Mouse (Mus musculus) forebrain, embryonic 14.5 days (tissue): ENCODE results near the gene Dok1. TPM values are rescaled to one million over a fixed set of nuclear protein-coding genes. Genes with fewer than 3 reads are reported as not detected.

Experiments used
- ATAC-seq: fragments of 200-750 bp; cut with Nextera tagmentation; 2 replicates; pipeline ENCODE4 v1.8.0; 2017; ENCODE audit warnings: mild to moderate bottlenecking, moderate library complexity
- DNase-seq: peaks from one replicate; pipeline ENCODE4 v3.0.0-alpha.2; 2015; ENCODE audit warnings: low spot score
- H3K27ac ChIP-seq: fragments of 300-500 bp; sonication (generic); 2 replicates; pipeline ENCODE4 v1.5.1; 2014; ENCODE audit warnings: low read depth, mild to moderate bottlenecking, control low read depth, low read length, moderate library complexity
- H3K27me3 ChIP-seq: fragments of 300-500 bp; sonication (generic); replicated peaks from 2 replicates; pipeline ENCODE4 v1.6.1; 2014; ENCODE audit warnings: low read length, control low read depth, mixed read lengths; ENCODE audit not compliant: control insufficient read depth, insufficient read depth
- H3K36me3 ChIP-seq: fragments of 300-500 bp; sonication (generic); 2 replicates; pipeline ENCODE4 v1.6.1; 2014; ENCODE audit warnings: low read length, control low read depth; ENCODE audit not compliant: control insufficient read depth, insufficient read depth
- H3K4me1 ChIP-seq: fragments of 300-500 bp; sonication (generic); 2 replicates; pipeline ENCODE4 v1.6.1; 2014; ENCODE audit warnings: antibody characterized with exemption, low read length, control low read depth; ENCODE audit not compliant: control insufficient read depth, insufficient read depth
- H3K4me2 ChIP-seq: fragments of 300-500 bp; sonication (generic); 2 replicates; pipeline ENCODE4 v1.6.1; 2014; ENCODE audit warnings: mild to moderate bottlenecking, control low read depth, low read length
- H3K4me3 ChIP-seq: fragments of 300-500 bp; sonication (generic); 2 replicates; pipeline ENCODE4 v1.5.1; 2014; ENCODE audit warnings: low read depth, low read length, control low read depth
- H3K9ac ChIP-seq: fragments of 300-500 bp; sonication (generic); 2 replicates; pipeline ENCODE4 v1.6.1; 2014; ENCODE audit warnings: mild to moderate bottlenecking, low read length, control low read depth, moderate library complexity
- H3K9me3 ChIP-seq: fragments of 300-500 bp; sonication (generic); replicated peaks from 2 replicates; pipeline ENCODE4 v1.6.1; 2016; ENCODE audit warnings: low read length, control low read depth, mixed read lengths; ENCODE audit not compliant: control insufficient read depth
- WGBS: fragments of 180-500 bp; shearing (Covaris S2); extraction: QIAGEN DNeasy Blood & Tissue Kit; methylation state at CpG from one replicate; pipeline ENCODE4 v1.1.7; 2014; 5-methylcytosine and 5-hydroxymethylcytosine counted together
- polyA plus RNA-seq: library from polyadenylated mRNA; unstranded; fragments of >200 nt; fragmentation: Nextera tagmentation; extraction: Ambion mirVana; gene quantifications from 2 replicates; pipeline ENCODE4 v1.2.1, GENCODE M21; 2014

Dok1 gene
- polyA plus RNA-seq, 1 experiment from 2014 or later = 3.4 TPM

DNA sequence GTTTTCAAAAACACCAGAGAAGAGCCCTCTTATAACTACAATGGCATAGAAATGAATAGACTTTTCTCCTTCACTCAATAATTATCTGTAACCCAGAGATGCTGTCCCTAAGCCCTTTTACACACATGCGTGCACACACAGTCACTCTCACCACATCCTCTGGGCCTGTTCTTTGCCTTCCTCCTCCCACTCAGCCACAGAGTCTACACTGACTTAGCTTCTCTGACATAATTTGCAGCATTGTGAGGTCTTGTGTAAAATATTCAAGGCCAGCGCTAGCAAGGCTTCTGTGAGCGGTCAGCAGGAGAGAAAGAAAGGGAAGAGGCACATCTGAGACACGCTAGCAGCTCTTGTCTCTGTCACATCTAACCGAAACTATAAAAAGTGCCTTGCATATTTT lies 19.8 kb downstream of the Dok1 start:
- no peak overlapping the region for H3K4me2 ChIP-seq
- WGBS = 67% methylated on average over 5 of the region's 5 CpGs
- no peaks in the 10 kb centered on the region for H3K4me1 ChIP-seq
- DNase-seq (no peak), ATAC-seq (no peak)
- H3K27ac ChIP-seq = no peak overlapping the region
- no peaks in the 10 kb centered on the region for H3K9me3 ChIP-seq
- H3K9ac ChIP-seq = no peak overlapping the region
- no peaks in the 10 kb centered on the region for H3K36me3 ChIP-seq
- no peaks in the 10 kb centered on the region for H3K27me3 ChIP-seq
- no peak overlapping the region for H3K4me3 ChIP-seq

DNA sequence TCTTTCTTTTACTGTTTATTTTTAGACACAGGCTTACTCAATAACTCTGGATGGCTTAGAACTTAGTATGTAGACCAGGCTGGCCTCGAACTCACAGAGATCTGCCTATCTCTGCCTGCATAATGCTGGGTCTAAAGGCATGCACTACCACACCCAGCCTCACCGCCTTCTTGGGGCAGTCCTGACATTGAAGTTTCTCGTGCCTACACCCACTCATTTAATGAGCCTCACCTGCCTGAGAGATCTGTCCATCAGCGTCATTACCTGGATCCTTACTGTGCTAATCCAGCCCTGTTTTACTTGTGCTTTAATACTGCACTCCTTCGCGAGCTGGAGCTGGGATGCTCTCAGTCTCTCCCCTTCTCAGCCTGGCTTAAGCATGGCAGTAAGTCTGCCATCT lies 21.5 kb downstream of the Dok1 start:
- H3K36me3 ChIP-seq = no peaks in the 10 kb centered on the region
- no peaks in the 10 kb centered on the region for H3K9me3 ChIP-seq
- H3K27ac ChIP-seq = no peak overlapping the region
- no peak for ATAC-seq
- H3K4me1 ChIP-seq = no peaks in the 10 kb centered on the region
- no peak overlapping the region for H3K4me2 ChIP-seq
- H3K27me3 ChIP-seq = no peaks in the 10 kb centered on the region
- no peak overlapping the region for H3K9ac ChIP-seq
- 74% methylated on average over 6 of the region's 6 CpGs for WGBS
- DNase-seq = no peak
- no peak overlapping the region for H3K4me3 ChIP-seq

DNA sequence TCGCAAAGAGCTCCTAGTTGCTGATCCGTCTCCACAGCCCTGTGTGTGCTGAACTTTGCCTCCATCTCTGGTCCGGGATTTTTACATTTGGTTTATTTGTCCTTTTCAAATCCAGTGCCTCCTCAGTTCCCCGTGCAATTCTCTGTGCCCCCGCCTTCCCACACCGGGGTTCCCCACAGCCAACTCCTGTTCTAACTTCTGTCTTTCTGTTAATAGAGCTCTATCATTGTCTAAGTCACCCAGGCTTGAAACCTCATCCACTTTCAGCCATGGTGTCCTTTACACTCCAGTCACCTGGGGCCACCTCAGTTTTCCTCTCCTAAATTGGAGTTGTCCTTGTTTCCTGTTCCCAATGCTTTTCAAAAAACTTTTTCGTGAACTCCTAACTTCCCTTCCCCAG lies 22.0 kb downstream of the Dok1 start:
- H3K27me3 ChIP-seq = no peaks in the 10 kb centered on the region
- no peaks in the 10 kb centered on the region for H3K4me1 ChIP-seq
- H3K9me3 ChIP-seq = no peaks in the 10 kb centered on the region
- H3K4me2 ChIP-seq = no peak overlapping the region
- H3K27ac ChIP-seq = no peak overlapping the region
- DNase-seq (no peak), ATAC-seq (no peak)
- H3K9ac ChIP-seq = no peak overlapping the region
- no peak overlapping the region for H3K4me3 ChIP-seq
- WGBS = 89% methylated on average over 7 of the region's 7 CpGs
- no peaks in the 10 kb centered on the region for H3K36me3 ChIP-seq

DNA sequence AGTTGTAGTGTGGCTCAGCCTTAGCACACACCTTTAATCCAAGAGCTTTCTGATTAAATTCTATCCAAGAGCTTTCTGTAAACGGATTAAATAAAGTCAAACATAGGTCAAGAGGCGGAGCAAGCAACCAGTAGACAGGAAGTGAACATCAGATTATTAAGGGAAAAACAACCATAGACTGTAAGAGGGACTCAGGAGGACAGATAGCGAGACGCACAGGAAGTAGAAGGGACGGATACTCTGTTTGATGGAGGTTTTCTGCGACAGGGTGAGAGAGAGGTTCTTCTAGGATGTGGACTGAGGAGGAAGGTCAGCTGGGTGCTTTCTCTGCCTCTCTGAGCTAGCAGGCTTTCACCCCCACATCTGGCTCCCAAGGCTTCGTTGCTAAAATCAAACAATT lies 23.3 kb downstream of the Dok1 start:
- no peaks in the 10 kb centered on the region for H3K9me3 ChIP-seq
- no peak for DNase-seq
- WGBS = 75% methylated on average over 7 of the region's 7 CpGs
- H3K36me3 ChIP-seq = no peaks in the 10 kb centered on the region
- H3K27ac ChIP-seq = no peak overlapping the region
- ATAC-seq = no peak
- H3K9ac ChIP-seq = no peak overlapping the region
- H3K27me3 ChIP-seq = no peaks in the 10 kb centered on the region
- no peaks in the 10 kb centered on the region for H3K4me1 ChIP-seq
- H3K4me3 ChIP-seq = no peak overlapping the region
- no peak overlapping the region for H3K4me2 ChIP-seq

DNA sequence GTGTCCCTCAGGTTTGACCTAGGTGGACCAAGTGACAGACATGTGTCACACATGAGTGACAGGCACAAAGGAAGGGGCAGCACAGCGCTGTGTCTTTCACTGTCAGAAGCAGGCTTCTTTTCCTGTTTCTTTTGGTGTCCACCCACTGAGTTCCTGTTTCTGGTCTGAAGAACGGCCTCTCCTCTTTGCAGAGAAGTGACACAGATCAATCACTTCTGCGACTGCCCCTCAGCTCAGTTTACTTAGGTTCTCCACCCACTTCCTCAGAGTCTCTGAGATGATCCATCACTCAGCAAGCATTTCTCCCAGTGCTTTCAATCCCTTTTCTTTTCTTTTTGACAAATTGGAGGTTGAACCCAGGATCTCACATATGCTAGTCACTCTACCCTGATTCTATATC lies 24.6 kb downstream of the Dok1 start:
- Histone ChIP-seq H3K9me3 (no peaks in the 10 kb centered on the region), H3K4me1 (no peaks in the 10 kb centered on the region), H3K27ac (no peak overlapping the region), H3K4me2 (no peak overlapping the region), H3K9ac (no peak overlapping the region), H3K36me3 (no peaks in the 10 kb centered on the region), H3K27me3 (no peaks in the 10 kb centered on the region), H3K4me3 (no peak overlapping the region)
- ATAC-seq (no peak), DNase-seq (no peak)
- 79% methylated on average over 3 of the region's 3 CpGs for WGBS

DNA sequence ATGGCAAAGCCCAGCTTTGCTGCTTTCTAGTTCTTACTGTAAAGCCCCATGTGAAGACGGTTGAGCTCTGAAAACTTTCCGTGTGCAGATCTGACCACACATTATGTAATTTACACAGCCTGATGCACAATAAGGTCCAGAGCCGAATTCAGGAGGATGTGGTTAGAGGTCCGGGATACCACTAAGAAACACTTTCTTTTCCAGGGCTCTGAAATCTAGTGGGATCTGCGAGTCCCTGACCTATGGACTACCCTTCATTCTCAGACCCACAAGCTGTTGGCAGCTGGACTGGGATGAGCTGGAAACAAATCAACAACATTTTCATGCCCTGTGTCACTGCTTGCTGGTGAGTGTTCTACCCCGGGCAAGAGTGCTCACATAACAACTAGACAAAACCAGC lies 27.2 kb downstream of the Dok1 start:
- no peak overlapping the region for H3K4me2 ChIP-seq
- H3K9ac ChIP-seq = no peak overlapping the region
- H3K4me3 ChIP-seq = no peak overlapping the region
- DNase-seq (no peak), ATAC-seq (no peak)
- WGBS = 87% methylated on average over 6 of the region's 6 CpGs
- no peaks in the 10 kb centered on the region for H3K4me1 ChIP-seq
- H3K9me3 ChIP-seq = no peaks in the 10 kb centered on the region
- H3K27me3 ChIP-seq = no peaks in the 10 kb centered on the region
- H3K36me3 ChIP-seq = no peaks in the 10 kb centered on the region
- H3K27ac ChIP-seq = no peak overlapping the region

DNA sequence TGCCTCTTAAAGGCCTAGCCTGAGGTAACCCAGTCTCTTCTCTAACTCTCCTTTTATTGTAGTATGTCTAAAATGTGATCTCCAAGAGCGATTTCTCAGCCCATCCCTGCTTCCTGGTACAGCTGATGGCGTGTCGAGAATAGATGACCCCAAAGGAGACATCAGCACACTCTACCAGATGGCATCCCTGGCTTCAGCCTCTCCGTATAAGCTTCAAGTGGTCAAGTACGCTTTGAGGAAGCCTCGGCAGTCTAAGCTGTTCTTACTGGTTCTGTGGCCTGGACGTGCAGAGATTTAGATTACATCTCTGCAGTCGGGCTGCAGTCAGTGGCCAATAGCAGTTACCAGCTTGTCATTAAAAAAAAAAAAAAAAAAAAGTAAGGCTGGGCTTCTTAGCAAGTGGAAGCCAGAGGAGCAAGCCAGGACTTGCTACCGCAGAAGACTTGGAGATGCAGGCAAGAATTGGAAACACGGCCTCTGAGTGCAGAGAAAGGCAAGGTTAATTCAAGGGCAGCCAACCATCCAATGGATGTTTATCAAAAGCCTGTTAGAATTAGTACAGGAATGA lies 27.7 kb downstream of the Dok1 start:
- Histone ChIP-seq H3K27ac (no peak overlapping the region), H3K9ac (no peak overlapping the region), H3K4me3 (no peak overlapping the region), H3K9me3 (no peaks in the 10 kb centered on the region), H3K4me1 (no peaks in the 10 kb centered on the region), H3K36me3 (no peaks in the 10 kb centered on the region), H3K27me3 (no peaks in the 10 kb centered on the region), H3K4me2 (no peak overlapping the region)
- 88% methylated on average over 10 of the region's 10 CpGs for WGBS
- DNase-seq (no peak), ATAC-seq (no peak)

DNA sequence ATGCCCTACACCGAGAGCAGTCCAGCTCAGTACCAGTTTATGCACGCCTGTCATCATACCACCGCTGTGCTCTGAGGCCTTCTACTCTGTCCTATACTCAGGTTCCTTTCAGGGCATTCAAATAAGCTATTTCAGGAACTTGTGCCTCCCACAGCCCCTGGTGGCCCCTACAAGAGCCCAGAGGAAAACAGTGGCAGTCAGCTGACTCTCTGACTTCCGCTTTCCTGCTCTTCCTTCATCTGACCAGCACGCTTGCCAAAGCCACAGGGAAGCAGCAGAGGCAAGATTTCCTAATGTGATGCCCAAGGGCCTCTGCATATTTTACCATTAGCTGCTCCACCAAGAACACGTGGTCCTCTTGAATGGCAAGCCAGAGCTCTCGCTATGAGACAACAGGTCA lies 28.4 kb downstream of the Dok1 start:
- H3K4me2 ChIP-seq = no peak overlapping the region
- no peaks in the 10 kb centered on the region for H3K4me1 ChIP-seq
- no peaks in the 10 kb centered on the region for H3K27me3 ChIP-seq
- 62% methylated on average over 7 of the region's 7 CpGs for WGBS
- no peaks in the 10 kb centered on the region for H3K9me3 ChIP-seq
- no peak for ATAC-seq
- no peak overlapping the region for H3K4me3 ChIP-seq
- H3K9ac ChIP-seq = no peak overlapping the region
- no peak for DNase-seq
- no peak overlapping the region for H3K27ac ChIP-seq
- H3K36me3 ChIP-seq = no peaks in the 10 kb centered on the region

DNA sequence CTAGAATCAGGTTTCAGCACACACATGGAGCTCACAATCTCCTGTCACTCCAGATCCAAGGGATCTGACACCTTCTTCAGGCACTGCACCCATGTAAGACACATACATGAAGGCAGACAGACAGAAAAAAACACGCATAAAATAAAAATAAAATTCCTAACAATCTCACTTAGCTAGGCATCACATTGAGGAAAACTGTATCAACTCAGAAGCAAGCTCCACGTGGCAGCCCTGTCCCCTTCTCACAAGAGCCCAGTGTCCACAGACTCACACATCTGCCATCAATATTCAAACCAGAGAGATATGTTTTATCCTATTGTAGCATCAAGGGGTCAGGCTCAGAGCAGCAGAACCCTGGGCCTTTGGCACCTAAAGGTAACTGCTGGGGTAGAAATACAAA lies 29.0 kb downstream of the Dok1 start:
- H3K9ac ChIP-seq = no peak overlapping the region
- H3K4me2 ChIP-seq = no peak overlapping the region
- no peaks in the 10 kb centered on the region for H3K9me3 ChIP-seq
- 85% methylated on average over 2 of the region's 2 CpGs for WGBS
- H3K4me1 ChIP-seq = no peaks in the 10 kb centered on the region
- H3K36me3 ChIP-seq = no peaks in the 10 kb centered on the region
- ATAC-seq (no peak), DNase-seq (no peak)
- no peak overlapping the region for H3K27ac ChIP-seq
- no peak overlapping the region for H3K4me3 ChIP-seq
- H3K27me3 ChIP-seq = no peaks in the 10 kb centered on the region
